Mouse (Mus musculus) spleen, adult 2 months (tissue): ENCODE results near the gene Olfr213. TPM values are rescaled to one million over a fixed set of nuclear protein-coding genes. Genes with fewer than 3 reads are reported as not detected.
"Not testable (repeated sequence)": the region's sequence is repeated elsewhere in the genome, so short reads cannot be mapped to it uniquely, and the experiment has no call there.

Experiments used
- DNase-seq, 2 experiments: peaks; one replicate each; pipeline versions ENCODE4 v3.0.0 to v3.0.0-alpha.2; 2012 to 2021; ENCODE audit warnings: low spot score in 2 of 2, low read depth in 1 of 2
- H3K27ac ChIP-seq: fragments of 200-500 bp; 2 replicates; pipeline ENCODE4 v1.5.1; 2012; ENCODE audit warnings: low read length, inconsistent platforms; ENCODE audit not compliant: insufficient read depth
- H3K27me3 ChIP-seq: fragments of 200-500 bp; 2 replicates; pipeline ENCODE4 v1.6.1; 2012; ENCODE audit warnings: mild to moderate bottlenecking, moderate library complexity, low read length, inconsistent platforms; ENCODE audit not compliant: control insufficient read depth, insufficient read depth
- H3K36me3 ChIP-seq: fragments of 200-500 bp; 2 replicates; pipeline ENCODE4 v1.6.1; 2012; ENCODE audit warnings: mild to moderate bottlenecking, low read length, inconsistent platforms; ENCODE audit not compliant: control insufficient read depth, insufficient read depth
- H3K4me1 ChIP-seq: fragments of 200-500 bp; 2 replicates; pipeline ENCODE4 v1.6.1; 2011; ENCODE audit warnings: inconsistent platforms; ENCODE audit not compliant: control insufficient read depth, insufficient read depth, insufficient read length
- H3K4me3 ChIP-seq: fragments of 200-500 bp; 2 replicates; pipeline ENCODE4 v1.5.1; 2011; ENCODE audit warnings: mild to moderate bottlenecking, inconsistent platforms; ENCODE audit not compliant: insufficient read depth, insufficient read length; ENCODE audit errors: extremely low read depth
- CTCF ChIP-seq: fragments of 200-500 bp; IDR thresholded peaks from 2 replicates; pipeline ENCODE4 v1.5.1; 2011; ENCODE audit warnings: mild to moderate bottlenecking, inconsistent platforms; ENCODE audit not compliant: insufficient read depth, insufficient read length, insufficient replicate concordance; ENCODE audit errors: extremely low read depth
- POLR2A ChIP-seq: fragments of 200-500 bp; IDR thresholded peaks from 2 replicates; pipeline ENCODE4 v1.6.1; 2011; ENCODE audit warnings: low read depth, low read length, inconsistent platforms
- WGBS: fragments of 180-500 bp; shearing (Covaris S2); methylation state at CpG from one replicate; pipeline ENCODE4 v1.1.7; 2018; 5-methylcytosine and 5-hydroxymethylcytosine counted together
- polyA plus RNA-seq: library from polyadenylated mRNA; depleted of rRNA; stranded (reverse); fragments of >200 nt; gene quantifications from 2 replicates; pipeline ENCODE4 v1.2.3, GENCODE M21; 2012; rRNA removed

The Olfr213 gene
- polyA plus RNA-seq: not detected in 2 replicates

DNA sequence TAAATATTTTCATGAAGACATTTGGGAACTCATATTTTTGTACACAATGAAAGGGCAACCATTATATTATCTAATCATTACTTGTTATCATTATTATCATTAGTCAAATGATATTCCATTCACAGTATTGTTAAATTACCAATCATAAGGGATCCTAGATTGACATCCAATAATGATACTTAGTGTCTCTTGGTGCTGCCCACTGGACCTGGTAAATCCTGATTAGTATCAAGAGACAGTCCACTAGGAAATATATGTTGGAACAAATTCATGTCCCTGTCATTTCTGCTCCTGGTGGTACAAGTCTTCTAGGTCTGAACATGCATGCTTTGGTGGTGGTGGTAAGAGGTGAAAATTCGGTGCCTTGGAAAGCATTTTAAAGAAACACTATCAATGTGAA, at the start of gene Olfr213:
Olfr213 (plus strand) TSS at position 301 of the 400 bp plus-strand sequence.
- 82% methylated on average over 1 of the region's 1 CpGs for WGBS
- Histone ChIP-seq H3K36me3 (no peaks in the 10 kb centered on the region), H3K4me1 (no peaks in the 10 kb centered on the region), H3K27me3 (no peaks in the 10 kb centered on the region), H3K27ac (no peak within 1 kb of the TSS), H3K4me3 (no peak within 1 kb of the TSS)
- DNase-seq: no peak
- TF ChIP-seq POLR2A (no peak), CTCF (no peak)

DNA sequence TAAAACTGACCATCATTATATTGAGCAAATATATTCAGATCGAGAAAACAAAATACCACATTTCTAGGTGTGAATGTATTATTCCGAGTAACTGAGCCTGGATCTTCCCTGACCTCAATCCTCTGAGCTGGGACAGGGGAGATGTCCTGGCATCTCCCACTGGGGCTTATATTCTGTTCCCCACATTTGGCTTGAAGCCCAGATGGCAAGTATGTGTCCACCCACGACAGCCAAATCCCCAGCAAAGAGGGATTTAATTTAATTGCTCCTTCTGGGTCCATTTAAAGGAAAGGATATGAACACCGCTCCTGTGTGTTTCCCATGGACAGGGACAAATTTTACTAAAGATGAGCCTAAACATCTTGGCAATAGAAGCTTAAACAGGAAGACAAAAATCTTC, 49.5 kb upstream of the Olfr213 start, which contains the start of gene Olfr211:
Olfr211 (plus strand) TSS at position 301 of the 400 bp plus-strand sequence.
- no peaks in the 10 kb centered on the region for H3K4me1 ChIP-seq
- no peaks in the 10 kb centered on the region for H3K27me3 ChIP-seq
- TF ChIP-seq CTCF (no peak), POLR2A (no peak)
- no peak for DNase-seq
- H3K27ac ChIP-seq: no peak within 1 kb of the TSS
- no peaks in the 10 kb centered on the region for H3K36me3 ChIP-seq
- 78% methylated on average over 4 of the region's 4 CpGs for WGBS
- no peak within 1 kb of the TSS for H3K4me3 ChIP-seq

DNA sequence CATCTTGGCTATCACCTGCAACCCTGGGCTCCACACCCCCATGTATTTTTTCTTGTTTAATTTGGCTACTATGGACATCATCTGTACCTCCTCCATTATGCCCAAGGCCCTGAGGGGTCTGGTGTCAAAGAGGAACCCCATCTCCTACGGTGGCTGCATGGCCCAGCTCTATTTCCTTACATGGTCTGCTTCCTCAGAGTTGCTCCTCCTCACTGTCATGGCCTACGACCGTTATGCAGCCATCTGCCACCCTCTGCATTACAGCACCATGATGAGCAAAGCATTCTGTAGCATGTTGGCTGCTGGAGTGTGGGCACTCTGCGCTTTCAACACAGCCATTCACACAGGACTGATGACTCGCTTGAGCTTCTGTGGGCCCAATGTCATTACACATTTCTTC, 44.5 kb upstream of the Olfr213 start:
- H3K4me1 ChIP-seq: no peaks in the 10 kb centered on the region
- H3K36me3 ChIP-seq: no peaks in the 10 kb centered on the region
- no peaks in the 10 kb centered on the region for H3K27me3 ChIP-seq
- DNase-seq: no peak
- TF ChIP-seq POLR2A (no peak), CTCF (no peak)
- WGBS: 75% methylated on average over 5 of the region's 5 CpGs
- no peak overlapping the region for H3K27ac ChIP-seq
- H3K4me3 ChIP-seq: no peak overlapping the region

DNA sequence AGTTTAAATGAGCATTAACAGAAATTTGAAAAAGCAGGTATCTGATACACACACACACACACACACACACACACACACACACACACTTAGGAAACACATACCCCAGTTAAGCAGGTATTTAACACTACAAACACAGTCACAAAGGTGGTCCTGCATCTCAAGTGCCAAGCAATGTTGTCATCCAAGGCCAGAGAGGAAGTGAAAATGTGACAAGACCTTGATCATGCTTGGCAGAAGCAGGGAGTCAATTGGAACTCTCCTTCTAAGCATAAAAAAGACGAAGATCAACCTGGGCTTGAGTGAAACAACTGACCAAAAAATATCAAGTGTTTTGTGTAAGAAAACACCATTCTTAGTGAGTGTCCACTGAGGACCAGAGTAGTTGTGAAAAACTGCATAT, 42.3 kb upstream of the Olfr213 start:
- Histone ChIP-seq H3K4me3 (no peak overlapping the region), H3K27ac (no peak overlapping the region), H3K36me3 (no peaks in the 10 kb centered on the region), H3K27me3 (no peaks in the 10 kb centered on the region), H3K4me1 (no peaks in the 10 kb centered on the region)
- WGBS: 61% methylated on average over 1 of the region's 1 CpGs
- DNase-seq: no peak
- TF ChIP-seq POLR2A: no peak
- TF ChIP-seq CTCF: no peak

DNA sequence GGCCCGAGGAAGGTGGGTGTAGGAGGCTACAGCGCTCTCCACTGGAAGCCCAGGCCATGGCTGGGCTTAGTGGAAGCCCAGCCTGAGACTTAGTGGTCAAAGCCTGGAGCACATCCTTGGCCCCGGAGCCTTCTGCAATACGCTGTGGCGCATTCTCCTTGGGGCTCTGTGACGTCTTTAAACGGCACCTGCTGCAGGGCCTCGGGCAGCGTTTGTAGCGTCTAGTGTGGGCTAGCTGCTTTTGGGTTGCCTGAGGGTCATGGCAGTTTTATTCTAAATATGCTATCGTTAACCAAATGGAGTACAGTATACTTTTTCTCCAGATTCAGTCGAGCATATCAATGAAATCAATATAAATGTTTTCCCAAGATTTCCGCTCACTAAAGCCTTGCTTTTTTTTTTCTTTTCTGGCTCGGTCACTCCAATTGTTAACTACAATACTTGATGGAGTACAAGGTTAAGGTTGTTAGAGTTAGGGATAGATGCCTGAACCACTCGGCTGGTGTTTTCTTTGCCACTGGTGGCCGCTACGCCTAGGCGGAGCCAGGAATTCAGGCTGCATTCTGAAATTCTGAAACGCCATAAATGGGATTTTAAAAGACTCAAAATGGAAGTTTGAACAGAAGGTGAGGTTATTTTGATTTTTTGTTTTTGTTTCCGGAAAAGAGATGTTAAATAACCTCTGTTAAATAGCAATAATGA, 31.8 kb upstream of the Olfr213 start, which contains the start of gene Olfr212:
Olfr212 (plus strand) TSS at position 215 of the 702 bp plus-strand sequence.
- DNase-seq, H3K4me1 ChIP-seq, H3K36me3 ChIP-seq, H3K27me3 ChIP-seq, H3K27ac ChIP-seq, H3K4me3 ChIP-seq: not testable (repeated sequence)
- 90% methylated on average over 20 of the region's 20 CpGs for WGBS

DNA sequence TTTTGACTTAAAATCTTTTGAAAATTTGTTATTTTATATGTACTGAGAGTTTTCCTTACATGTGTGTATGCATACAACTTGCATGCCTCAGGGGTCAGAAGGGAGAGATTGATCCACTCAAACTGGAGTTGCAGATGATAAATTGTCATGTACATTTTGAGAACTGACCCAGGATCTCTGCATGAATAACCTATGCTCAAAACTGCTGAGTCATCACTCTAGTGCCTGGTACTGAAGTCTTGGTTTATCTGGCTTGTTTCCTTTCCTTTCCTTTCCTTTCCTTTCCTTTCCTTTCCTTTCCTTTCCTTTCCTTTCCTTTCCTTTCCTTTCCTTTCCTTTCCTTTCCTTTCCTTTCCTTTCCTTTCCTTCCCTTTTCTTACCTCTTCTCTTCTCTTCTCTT, 23.4 kb upstream of the Olfr213 start:
- Histone ChIP-seq H3K27me3 (no peaks in the 10 kb centered on the region), H3K27ac (no peak overlapping the region), H3K4me3 (no peak overlapping the region), H3K4me1 (no peaks in the 10 kb centered on the region), H3K36me3 (no peaks in the 10 kb centered on the region)
- TF ChIP-seq CTCF (no peak), POLR2A (no peak)
- no peak for DNase-seq

DNA sequence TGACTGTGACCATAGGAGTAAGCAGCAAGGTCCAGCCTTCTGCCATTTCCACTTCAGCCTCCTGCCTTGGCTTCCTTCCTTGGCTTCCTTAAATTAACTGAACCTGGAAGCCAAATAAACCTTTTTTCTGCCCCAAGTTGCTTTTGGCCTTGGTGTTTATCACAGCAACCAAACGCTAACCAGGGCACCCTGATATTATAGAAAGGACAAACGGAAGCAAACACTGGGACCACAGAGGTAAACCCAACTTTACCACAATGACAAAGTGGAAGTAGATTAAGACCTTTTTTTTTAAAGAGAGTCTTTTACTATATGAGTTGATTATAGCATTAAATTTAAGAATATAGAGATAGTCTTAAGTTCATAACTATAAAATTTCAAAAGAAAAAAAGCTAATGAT, 4.2 kb downstream of the Olfr213 start:
- TF ChIP-seq POLR2A: no peak
- no peak for TF ChIP-seq CTCF
- no peak overlapping the region for H3K27ac ChIP-seq
- 49% methylated on average over 2 of the region's 2 CpGs for WGBS

DNA sequence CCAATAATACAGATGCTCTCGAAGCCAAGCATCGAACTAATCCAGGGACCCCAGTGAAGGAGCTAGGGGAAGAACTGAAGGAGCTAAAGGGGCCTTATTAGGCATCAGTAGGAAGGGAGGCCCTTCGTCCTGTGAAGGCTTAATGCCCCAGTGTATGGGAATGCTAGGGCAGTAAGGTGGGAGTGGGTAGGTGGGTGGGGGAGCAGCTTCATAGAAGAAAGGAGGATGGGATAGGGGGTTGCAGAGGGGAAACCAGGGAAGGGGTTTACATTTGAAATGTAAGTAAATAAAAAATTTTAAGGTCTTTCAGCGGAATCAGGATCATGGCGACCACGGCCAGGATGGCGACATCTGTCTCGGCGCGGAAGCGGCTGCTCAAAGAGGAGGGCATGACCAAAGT, 12.6 kb downstream of the Olfr213 start, which contains the start of gene Gm5580:
Gm5580 (plus strand) TSS at position 301 of the 400 bp plus-strand sequence.
- not testable (repeated sequence) for H3K27ac ChIP-seq, H3K4me1 ChIP-seq, H3K4me3 ChIP-seq, H3K36me3 ChIP-seq, DNase-seq, H3K27me3 ChIP-seq
- WGBS: 92% methylated on average over 11 of the region's 11 CpGs

More for the DNA sequence above, 4.2 kb downstream of the Olfr213 start:
- Histone ChIP-seq H3K36me3 (no peaks in the 10 kb centered on the region), H3K4me1 (no peaks in the 10 kb centered on the region), H3K27me3 (no peaks in the 10 kb centered on the region), H3K4me3 (no peak overlapping the region)
- DNase-seq: no peak
